Mouse (Mus musculus): ENCODE results near the gene Igfbp4.

DNA sequence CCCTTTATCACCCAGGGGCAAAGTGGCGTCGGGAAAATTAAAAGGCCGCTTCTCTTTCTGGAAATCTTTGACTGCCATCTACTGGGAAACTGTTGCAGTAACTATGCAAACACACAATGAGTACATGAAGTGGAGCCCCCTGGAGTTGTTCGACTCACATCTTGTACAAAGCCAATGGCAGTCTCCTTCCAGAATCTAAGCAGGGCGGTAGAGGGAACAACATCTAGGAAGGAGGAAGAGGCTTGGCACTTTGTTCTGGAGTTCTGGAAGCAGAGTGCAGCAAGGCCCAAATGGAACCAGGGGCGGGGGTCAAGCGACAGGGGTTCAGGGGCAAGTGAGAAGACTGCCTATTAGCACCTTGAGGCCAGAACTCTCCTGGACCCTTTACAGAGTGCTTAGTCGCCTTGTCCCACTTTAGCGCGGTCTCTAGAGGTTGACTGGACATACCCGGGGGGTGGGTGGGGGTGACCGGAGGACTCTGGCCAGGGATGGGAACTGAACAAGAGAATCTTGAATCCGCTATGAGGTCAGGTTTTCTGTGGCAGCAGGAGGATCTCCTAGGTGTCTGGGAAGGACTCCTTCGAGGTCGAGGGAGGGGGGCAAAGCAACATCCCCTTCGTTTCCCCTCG is 584 bp upstream of the Igfbp4 start:
- TF ChIP-seq EP300 (optimal IDR thresholded peaks at IDR 0.05) = no peak
- peak; percentile 84 for TF ChIP-seq CTCF (IDR thresholded peaks at IDR 0.05; ENCODE audit: low read depth)

Data from stomach, postnatal 0 days (tissue).